Mouse (Mus musculus): ENCODE measurements around the gene Ccl4. TPM values are rescaled to one million over a fixed set of nuclear protein-coding genes. Genes with fewer than 3 reads are reported as not detected.

The Ccl4 gene
- total RNA-seq, 2 experiments from 2014 or later: not detected

GRCm38 (mm10) chr11:83675665-83676064, 13.3 kb downstream of the Ccl4 start:
- no peak for DNase-seq

- no peak for DNase-seq
Measured at GRCm38 (mm10) chr11:83689918-83690317, 27.5 kb downstream of the Ccl4 start.

GRCm38 (mm10) chr11:83692008-83692407, 29.6 kb downstream of the Ccl4 start:
- no peak for DNase-seq

DNA sequence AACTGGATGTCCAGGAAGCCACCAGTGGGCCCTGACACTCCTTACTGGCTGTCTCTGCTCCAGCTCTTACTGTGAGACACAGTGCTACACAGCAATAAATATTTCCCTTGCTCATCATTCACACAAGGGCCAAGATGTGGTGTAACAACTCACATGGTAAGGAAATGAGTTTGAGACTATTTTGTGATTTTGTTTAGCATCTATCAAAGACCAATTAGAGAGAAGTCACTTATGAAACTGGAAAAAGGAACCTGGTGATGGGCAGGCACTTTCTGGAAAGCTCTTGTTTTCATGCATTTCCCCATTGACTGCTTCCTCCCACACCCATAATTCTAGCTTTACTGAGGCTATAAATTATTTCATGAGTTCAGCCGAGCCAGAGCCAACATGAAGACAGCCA, 41.3 kb downstream of the Ccl4 start, which contains the start of gene Wfdc17:
Gene Wfdc17 (plus strand): TSS at position 287 of the 400 bp plus-strand sequence.
- DNase-seq: no peak

GRCm38 (mm10) chr11:83708715-83709114, 46.3 kb downstream of the Ccl4 start, which contains the start of gene Wfdc18:
Wfdc18 (plus strand) TSS chr11:83709015.
- DNase-seq: no peak

- DNase-seq: peak; percentile 12
Measured at GRCm38 (mm10) chr11:83709683-83710082, 47.3 kb downstream of the Ccl4 start.

DNA sequence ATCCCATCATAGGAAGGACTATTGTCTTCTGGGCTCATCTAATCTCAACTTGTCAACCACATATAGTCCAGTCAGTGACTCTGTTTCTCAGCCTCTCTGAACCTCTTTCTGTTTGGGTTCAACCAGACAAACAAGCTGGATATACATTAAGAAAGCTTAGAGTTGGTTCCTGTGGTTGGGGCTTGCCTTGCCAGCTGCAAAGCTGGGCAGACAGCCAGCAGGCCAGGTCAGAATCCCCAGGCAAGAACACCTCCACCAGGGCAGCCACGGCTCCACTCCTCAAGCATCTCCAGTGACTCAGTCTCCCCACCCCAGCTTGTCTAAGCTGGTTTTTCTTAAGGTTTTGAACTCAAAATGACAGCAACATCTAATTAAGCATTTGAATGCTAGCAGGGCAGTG, 50.3 kb downstream of the Ccl4 start:
- no peak for DNase-seq

- no peak for DNase-seq
Measured at GRCm38 (mm10) chr11:83713925-83714324, 51.5 kb downstream of the Ccl4 start.

Other genes starting within 250 kb of the Ccl4 start
- under 1 TPM; 0.12 to 0.15 TPM for gene Gas2l2, start 233.1 kb upstream of the Ccl4 start, total RNA-seq (2021)
- gene 1700020L24Rik, start 224.9 kb upstream of the Ccl4 start, total RNA-seq (2021): not detected
- 1 to 10 TPM; 2.9 to 4.0 TPM for gene Mmp28, start 199.5 kb upstream of the Ccl4 start, total RNA-seq (2021)
- 10 to 100 TPM; 75.0 to 77.4 TPM for gene Taf15, start 189.5 kb upstream of the Ccl4 start, total RNA-seq (2021)
- not detected for gene Heatr9, start 140.4 kb upstream of the Ccl4 start, total RNA-seq (2021)
- gene Ccl5, start 132.1 kb upstream of the Ccl4 start, total RNA-seq (2021): not detected
- 1 to 10 TPM; 4.6 to 5.2 TPM for gene Ccl9, start 83.9 kb upstream of the Ccl4 start, total RNA-seq (2021)
- 1 to 10 TPM in 1 of 2 experiments, under 1 TPM in 1; 0.82 to 2.0 TPM for gene Ccl6, start 69.5 kb upstream of the Ccl4 start, total RNA-seq (2021)
- not detected for gene Rpl9-ps1, start 17.0 kb upstream of the Ccl4 start, total RNA-seq (2021)
- gene Ccl3, start 13.2 kb upstream of the Ccl4 start, total RNA-seq (2021): not detected
- under 1 TPM in 1 of 2 experiments, not detected in 1; 0.81 TPM for gene Wfdc17, start 41.4 kb downstream of the Ccl4 start, total RNA-seq (2021)
- not detected for gene Wfdc18, start 46.4 kb downstream of the Ccl4 start, total RNA-seq (2021)
- not detected for gene Wfdc21, start 84.4 kb downstream of the Ccl4 start, total RNA-seq (2021)
- gene Heatr6, start 91.1 kb downstream of the Ccl4 start, total RNA-seq (2021): 10 to 100 TPM; 15.8 to 17.7 TPM
- under 1 TPM in 1 of 2 experiments, not detected in 1; 0.52 TPM for gene Hnf1b, start 187.5 kb downstream of the Ccl4 start, total RNA-seq (2021)

All from layer of hippocampus, postnatal 36 days (tissue).